Mouse (Mus musculus) kidney, postnatal 14 days (tissue): ENCODE data around the gene Syt2.

Source experiments
- DNase-seq: peaks from one replicate; pipeline ENCODE4 v3.0.0; 2022; ENCODE audit warnings: mixed read lengths

Syt2 gene

GRCm38 (mm10) chr1:134747236-134748174 lies 101.0 kb downstream of the Syt2 start:
- DNase-seq: peak; percentile 45

- DNase-seq: peak; percentile 52
These were observed 103.4 kb downstream of the Syt2 start for GRCm38 (mm10) chr1:134749889-134750288.

GRCm38 (mm10) chr1:134752447-134752846 lies 106.0 kb downstream of the Syt2 start:
- DNase-seq: no peak

GRCm38 (mm10) chr1:134753751-134754630 lies 107.5 kb downstream of the Syt2 start:
- DNase-seq: peak; percentile 52

- DNase-seq: no peak
These were observed 108.3 kb downstream of the Syt2 start for GRCm38 (mm10) chr1:134754818-134755217.

GRCm38 (mm10) chr1:134755548-134756189 lies 109.2 kb downstream of the Syt2 start:
- no peak for DNase-seq

- DNase-seq: no peak
These were observed 109.9 kb downstream of the Syt2 start for GRCm38 (mm10) chr1:134756190-134756873.

GRCm38 (mm10) chr1:134757230-134757629 lies 110.8 kb downstream of the Syt2 start:
- DNase-seq: no peak

GRCm38 (mm10) chr1:134759133-134759532 lies 112.7 kb downstream of the Syt2 start:
- peak; percentile 61 for DNase-seq

- no peak for DNase-seq
These were observed 114.2 kb downstream of the Syt2 start for GRCm38 (mm10) chr1:134760642-134761041.

- no peak for DNase-seq
These were observed 115.1 kb downstream of the Syt2 start for GRCm38 (mm10) chr1:134761534-134761933.

GRCm38 (mm10) chr1:134763250-134763649 lies 116.8 kb downstream of the Syt2 start:
- DNase-seq: no peak

- no peak for DNase-seq
These were observed 117.4 kb downstream of the Syt2 start for GRCm38 (mm10) chr1:134763776-134764438.

- DNase-seq: no peak
These were observed 118.5 kb downstream of the Syt2 start for GRCm38 (mm10) chr1:134764831-134765458.

GRCm38 (mm10) chr1:134766448-134766847 lies 120.0 kb downstream of the Syt2 start:
- no peak for DNase-seq

- DNase-seq: no peak
These were observed 123.8 kb downstream of the Syt2 start for GRCm38 (mm10) chr1:134770312-134770711.

GRCm38 (mm10) chr1:134771353-134771752 lies 124.9 kb downstream of the Syt2 start:
- peak; percentile 62 for DNase-seq

GRCm38 (mm10) chr1:134771999-134772398 lies 125.5 kb downstream of the Syt2 start:
- DNase-seq: no peak

- no peak for DNase-seq
These were observed 126.3 kb downstream of the Syt2 start for GRCm38 (mm10) chr1:134772821-134773220.

GRCm38 (mm10) chr1:134773256-134773655 lies 126.8 kb downstream of the Syt2 start:
- no peak for DNase-seq

- DNase-seq: peak; percentile 49
These were observed 127.8 kb downstream of the Syt2 start for GRCm38 (mm10) chr1:134774247-134774646.
